Mouse (Mus musculus): ENCODE results near the gene Dip2c. TPM values are rescaled to one million over a fixed set of nuclear protein-coding genes. Genes with fewer than 3 reads are reported as not detected.
A peak's percentile ranks its signal among the peaks of the same experiment; 100 is the strongest.

Gene Dip2c
- polyA plus RNA-seq, 1 experiment from 2014 or later = 6.1 TPM

DNA sequence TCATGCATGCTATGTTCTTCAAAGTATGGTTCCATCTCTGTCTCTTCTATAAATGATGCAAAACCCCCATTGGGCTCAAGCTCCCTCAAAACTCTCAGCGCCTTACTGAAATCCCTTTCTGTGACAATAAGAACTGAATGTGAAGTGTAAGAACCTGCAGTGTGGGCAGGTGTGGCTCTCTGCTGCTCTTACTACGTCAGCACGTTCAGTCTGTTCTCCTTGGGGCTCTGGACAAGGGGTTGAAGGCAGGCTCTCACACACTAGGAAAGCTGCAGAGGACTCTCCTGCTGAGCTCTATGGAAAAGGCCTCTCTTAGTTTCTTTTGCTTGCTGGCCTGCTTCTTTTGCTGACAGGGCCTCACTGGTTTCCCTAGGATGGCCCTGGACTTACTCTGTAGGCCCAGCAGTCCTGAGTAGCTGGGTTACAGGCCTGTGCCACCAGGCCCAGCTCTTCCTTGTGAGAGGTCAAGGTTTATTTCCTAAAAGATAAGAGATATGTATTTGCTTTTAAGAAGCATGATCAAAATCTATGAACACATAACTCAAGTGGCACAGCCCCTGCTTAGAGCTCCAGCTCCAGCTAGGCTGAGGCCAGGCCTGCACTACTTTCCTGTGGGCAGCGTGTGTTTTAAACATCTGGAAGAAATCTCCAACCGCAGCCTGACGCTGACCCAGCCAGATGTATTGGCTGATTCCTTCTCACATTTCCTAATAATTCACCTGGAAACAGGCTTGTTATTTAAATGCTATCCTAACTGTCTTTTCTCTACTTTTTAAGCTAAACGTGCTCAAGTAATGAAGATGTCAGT is 432.3 kb downstream of the Dip2c start:
- no peak overlapping the region for H3K4me2 ChIP-seq (ENCODE audit: low read depth, low read length)
- H3K9ac ChIP-seq (replicated peaks; ENCODE audit: low read length) = no peak overlapping the region
- 56% methylated on average over 7 of the region's 7 CpGs for WGBS
- no peaks in the 10 kb centered on the region for H3K27me3 ChIP-seq (ENCODE audit: control insufficient read depth, insufficient read depth, low read length)
- no peak overlapping the region for H3K4me3 ChIP-seq (ENCODE audit: low read depth, low read length)
- H3K4me1 ChIP-seq (ENCODE audit: control insufficient read depth, insufficient read depth, low read length) = no peaks in the 10 kb centered on the region
- ATAC-seq (replicated peaks; ENCODE audit: insufficient number of reproducible peaks, low FRiP score, low TSS enrichment, low read depth) (peak; percentile 70; the same call in 1 of the 2 replicates), DNase-seq (ENCODE audit: low spot score) (peak; percentile 69)
- no peaks in the 10 kb centered on the region for H3K9me3 ChIP-seq (replicated peaks; ENCODE audit: control insufficient read depth, low read length)
- no peaks in the 10 kb centered on the region; the same call in 1 of the 2 replicates for H3K36me3 ChIP-seq (replicated peaks; ENCODE audit: control insufficient read depth, insufficient read depth, low read depth, low read length)
- no peak overlapping the region for H3K27ac ChIP-seq (replicated peaks; ENCODE audit: low read depth, low read length)

DNA sequence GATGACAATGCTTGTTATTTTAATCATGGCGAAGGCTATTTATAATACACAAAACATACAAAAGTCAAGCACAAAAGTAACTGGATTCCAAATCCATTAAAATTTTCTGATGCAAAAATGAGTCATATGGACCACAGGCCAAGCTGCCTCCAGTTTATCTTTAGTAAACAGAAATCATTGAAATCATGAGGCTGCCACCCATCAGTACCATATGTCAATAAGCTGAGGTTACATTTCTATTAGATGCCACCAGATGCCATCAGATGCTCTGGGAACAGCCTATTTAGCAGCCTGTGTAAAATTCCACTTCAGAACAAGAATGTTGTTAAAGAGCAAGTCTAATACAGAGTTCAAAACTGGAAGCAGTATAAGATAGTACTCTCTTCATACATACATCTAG is 436.1 kb downstream of the Dip2c start:
- Histone ChIP-seq H3K4me2 (ENCODE audit: low read depth, low read length) (no peak overlapping the region), H3K9ac (replicated peaks; ENCODE audit: low read length) (no peak overlapping the region), H3K36me3 (replicated peaks; ENCODE audit: control insufficient read depth, insufficient read depth, low read depth, low read length) (no peaks in the 10 kb centered on the region; the same call in 1 of the 2 replicates), H3K9me3 (replicated peaks; ENCODE audit: control insufficient read depth, low read length) (no peaks in the 10 kb centered on the region), H3K4me3 (ENCODE audit: low read depth, low read length) (no peak overlapping the region), H3K27ac (replicated peaks; ENCODE audit: low read depth, low read length) (no peak overlapping the region), H3K4me1 (ENCODE audit: control insufficient read depth, insufficient read depth, low read length) (no peaks in the 10 kb centered on the region), H3K27me3 (ENCODE audit: control insufficient read depth, insufficient read depth, low read length) (no peaks in the 10 kb centered on the region)
- ATAC-seq (replicated peaks; ENCODE audit: insufficient number of reproducible peaks, low FRiP score, low TSS enrichment, low read depth) (no peak), DNase-seq (ENCODE audit: low spot score) (no peak)
- 91% methylated on average over 1 of the region's 1 CpGs for WGBS

- Histone ChIP-seq H3K27me3 (ENCODE audit: control insufficient read depth, insufficient read depth, low read length) (no peaks in the 10 kb centered on the region), H3K9me3 (replicated peaks; ENCODE audit: control insufficient read depth, low read length) (no peaks in the 10 kb centered on the region), H3K27ac (replicated peaks; ENCODE audit: low read depth, low read length) (no peak overlapping the region), H3K4me2 (ENCODE audit: low read depth, low read length) (no peak overlapping the region), H3K36me3 (replicated peaks; ENCODE audit: control insufficient read depth, insufficient read depth, low read depth, low read length) (no peaks in the 10 kb centered on the region; the same call in 1 of the 2 replicates), H3K9ac (replicated peaks; ENCODE audit: low read length) (no peak overlapping the region), H3K4me3 (ENCODE audit: low read depth, low read length) (no peak overlapping the region), H3K4me1 (ENCODE audit: control insufficient read depth, insufficient read depth, low read length) (no peaks in the 10 kb centered on the region)
- WGBS = 96% methylated on average over 3 of the region's 3 CpGs
- ATAC-seq (replicated peaks; ENCODE audit: insufficient number of reproducible peaks, low FRiP score, low TSS enrichment, low read depth) (no peak), DNase-seq (ENCODE audit: low spot score) (no peak)
Observed at GRCm38 (mm10) chr13:9712971-9713370, 436.6 kb downstream of the Dip2c start.

DNA sequence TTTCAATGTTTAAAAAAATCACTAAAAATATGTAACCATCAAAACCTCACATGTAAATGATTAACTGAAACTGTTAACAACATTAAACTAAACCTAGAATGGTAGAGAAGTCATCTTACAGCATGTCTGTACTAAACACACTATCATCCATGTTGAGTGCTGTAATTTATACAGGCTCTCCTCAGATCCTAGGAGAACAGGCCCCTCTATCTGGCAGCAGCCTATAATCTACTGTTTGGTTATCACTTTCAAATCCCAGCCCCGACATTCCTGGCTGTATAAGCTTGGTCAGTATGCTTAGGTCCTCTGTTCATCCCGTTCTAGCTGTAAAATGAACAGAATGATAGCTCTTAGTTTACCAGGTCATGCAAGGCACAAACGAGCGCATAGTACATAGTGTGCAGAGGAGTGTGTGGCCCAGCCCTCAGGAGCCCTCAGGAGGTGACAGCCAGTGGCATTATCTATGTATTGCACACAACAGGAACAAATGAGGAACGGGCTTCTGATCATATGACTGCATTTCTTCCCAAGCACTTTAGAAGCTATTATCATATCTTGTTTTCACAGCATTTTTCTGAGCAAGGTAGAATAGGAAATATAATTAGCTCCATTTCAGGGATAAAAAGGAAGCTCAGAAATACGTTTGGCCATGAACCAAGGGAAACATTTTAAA is 437.3 kb downstream of the Dip2c start:
- H3K27ac ChIP-seq (replicated peaks; ENCODE audit: low read depth, low read length) = no peak overlapping the region
- no peak overlapping the region for H3K4me2 ChIP-seq (ENCODE audit: low read depth, low read length)
- no peaks in the 10 kb centered on the region; the same call in 1 of the 2 replicates for H3K36me3 ChIP-seq (replicated peaks; ENCODE audit: control insufficient read depth, insufficient read depth, low read depth, low read length)
- H3K9me3 ChIP-seq (replicated peaks; ENCODE audit: control insufficient read depth, low read length) = no peaks in the 10 kb centered on the region
- WGBS = 87% methylated on average over 6 of the region's 6 CpGs
- DNase-seq (ENCODE audit: low spot score) (no peak), ATAC-seq (replicated peaks; ENCODE audit: insufficient number of reproducible peaks, low FRiP score, low TSS enrichment, low read depth) (no peak)
- H3K4me3 ChIP-seq (ENCODE audit: low read depth, low read length) = no peak overlapping the region
- H3K9ac ChIP-seq (replicated peaks; ENCODE audit: low read length) = no peak overlapping the region
- no peaks in the 10 kb centered on the region for H3K27me3 ChIP-seq (ENCODE audit: control insufficient read depth, insufficient read depth, low read length)
- no peaks in the 10 kb centered on the region for H3K4me1 ChIP-seq (ENCODE audit: control insufficient read depth, insufficient read depth, low read length)

DNA sequence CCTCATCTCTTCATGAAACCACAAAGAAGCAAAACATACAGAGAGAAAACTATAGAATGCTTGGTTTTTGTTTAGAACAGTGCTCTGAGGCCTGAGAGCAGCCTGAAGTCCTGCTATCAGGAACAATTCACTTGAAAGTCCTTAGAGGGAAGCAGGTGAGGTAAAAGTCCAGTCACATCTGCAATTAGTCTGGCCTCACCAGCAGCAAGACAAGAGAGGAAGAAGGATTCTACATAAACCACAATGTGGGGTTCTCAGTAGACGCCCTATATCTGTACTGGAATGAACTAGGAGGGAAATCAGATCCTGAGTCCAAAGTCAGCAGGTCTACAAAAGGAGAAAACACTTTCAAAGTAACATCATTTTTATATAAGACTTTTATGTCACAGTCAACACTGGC is 438.9 kb downstream of the Dip2c start:
- ATAC-seq (replicated peaks; ENCODE audit: insufficient number of reproducible peaks, low FRiP score, low TSS enrichment, low read depth) (no peak), DNase-seq (ENCODE audit: low spot score) (no peak)
- H3K4me3 ChIP-seq (ENCODE audit: low read depth, low read length) = no peak overlapping the region
- H3K4me1 ChIP-seq (ENCODE audit: control insufficient read depth, insufficient read depth, low read length) = no peaks in the 10 kb centered on the region
- H3K9ac ChIP-seq (replicated peaks; ENCODE audit: low read length) = no peak overlapping the region
- no peaks in the 10 kb centered on the region for H3K27me3 ChIP-seq (ENCODE audit: control insufficient read depth, insufficient read depth, low read length)
- WGBS = 70% methylated on average over 1 of the region's 1 CpGs
- no peaks in the 10 kb centered on the region; the same call in 1 of the 2 replicates for H3K36me3 ChIP-seq (replicated peaks; ENCODE audit: control insufficient read depth, insufficient read depth, low read depth, low read length)
- no peaks in the 10 kb centered on the region for H3K9me3 ChIP-seq (replicated peaks; ENCODE audit: control insufficient read depth, low read length)
- no peak overlapping the region for H3K4me2 ChIP-seq (ENCODE audit: low read depth, low read length)
- H3K27ac ChIP-seq (replicated peaks; ENCODE audit: low read depth, low read length) = no peak overlapping the region

Other genes with a start within 250 kb of the Dip2c start
- gene Larp4b, start 182.6 kb upstream of the Dip2c start, polyA plus RNA-seq (2014; fragmentation: Nextera tagmentation; extraction: Ambion mirVana) = 36.9 and 38.4 TPM in 2 replicates

Data from embryonic facial prominence, embryonic 11.5 days (tissue).